Comparison of ENCODE assay signal across 18 mouse cellular contexts in genomic region chr3:68690344-68690743, GRCm38 (mm10). TPM values are rescaled to one million over a fixed set of nuclear protein-coding genes. Genes with fewer than 3 reads are reported as not detected.
DNase-seq lines count a peak whose midpoint lies in the region; ATAC-seq lines count a peak whose summit lies in the region.
"Had no signal": no experiment of that assay in that cellular context is flagged by ENCODE, and none has a peak within 500 bp of the region (broad histone marks: within the 10 kb centered on the region; RNA-seq: fewer than 3 reads in every experiment).

Gene Il12a, plus strand, starts transcription at chr3:68690644.

- whole genome bisulfite sequencing in heart, embryonic 11.5 days (ENCODE audit: insufficient replicate concordance), result 81% methylated on average over 4 of the region's 4 CpGs
- WGBS in limb, embryonic 10.5 days, result 94% methylated on average over 4 of the region's 4 CpGs

- H3K4me2 ChIP-seq in heart, embryonic 11.5 days, result peak within 1 kb of the TSS; percentile 47
- H3K4me2 ChIP-seq: embryonic facial prominence, embryonic 13.5 days; neural tube, embryonic 12.5 days had no signal

- intact Hi-C loops in heart, postnatal 10 days (cut with DNase I), result loop anchor here (5.0 kb wide), 1 partner anchor 73 kb away; no protein-coding TSS in a partner anchor

- 0 out of 2 replicates have a peak within 1 kb of the TSS, but pooled peaks have one; percentile 10 for H3K4me3 ChIP-seq in heart, embryonic 11.5 days (ENCODE audit: low read depth, low read length)
- peak within 1 kb of the TSS; percentile 94 for H3K4me3 ChIP-seq in megakaryocyte, embryonic 14.5 days (replicated peaks)
- no peak within 1 kb of the TSS for H3K4me3 ChIP-seq in limb, embryonic 10.5 days
- H3K4me3 ChIP-seq: embryonic facial prominence, embryonic 13.5 days; forebrain, embryonic 10.5 days; neural tube, embryonic 12.5 days had no signal

- no peaks in the 10 kb centered on the region for H3K36me3 ChIP-seq in heart, embryonic 11.5 days (ENCODE audit: control insufficient read depth, insufficient read depth, low read length)
- peaks cover 20% of the 10 kb centered on the region for H3K36me3 ChIP-seq in megakaryocyte, embryonic 14.5 days (replicated peaks; ENCODE audit: low read length)
- no peaks in the 10 kb centered on the region for H3K36me3 ChIP-seq in limb, embryonic 10.5 days
- H3K36me3 ChIP-seq: embryonic facial prominence, embryonic 13.5 days; forebrain, embryonic 10.5 days; neural tube, embryonic 12.5 days had no signal

- 0 out of 2 replicates have a peak, but pooled peaks cover 2% of the 10 kb centered on the region for H3K4me1 ChIP-seq in heart, embryonic 11.5 days (ENCODE audit: control insufficient read depth, insufficient read depth, low read length)
- H3K4me1 ChIP-seq in megakaryocyte, embryonic 14.5 days, result peaks cover 99% of the 10 kb centered on the region
- H3K4me1 ChIP-seq in limb, embryonic 10.5 days, result peaks cover 24% of the 10 kb centered on the region

- no peak for ATAC-seq in heart, embryonic 11.5 days (replicated peaks; ENCODE audit: insufficient number of reproducible peaks, low FRiP score, low TSS enrichment)
- ATAC-seq in megakaryocyte, adult 5-6 weeks (ENCODE audit: poor library complexity, severe bottlenecking), result no peak
- ATAC-seq in neutrophil, adult 5-6 weeks (ENCODE audit: extremely low read depth, insufficient number of reproducible peaks, low FRiP score, poor library complexity, severe bottlenecking), result no peak
- ATAC-seq: hindbrain, embryonic 16.5 days; Patski had no signal

- H3K9me3 ChIP-seq in heart, embryonic 11.5 days (replicated peaks; ENCODE audit: control insufficient read depth, low read length), result no peaks in the 10 kb centered on the region
- H3K9me3 ChIP-seq in megakaryocyte, embryonic 14.5 days, result no peaks in the 10 kb centered on the region
- no peaks in the 10 kb centered on the region for H3K9me3 ChIP-seq in limb, embryonic 10.5 days (replicated peaks)
- H3K9me3 ChIP-seq: embryonic facial prominence, embryonic 13.5 days; forebrain, embryonic 10.5 days; neural tube, embryonic 12.5 days had no signal

- DNase-seq in heart, postnatal 10 days, result no peak
- no peak for DNase-seq in limb, embryonic 10.5 days (ENCODE audit: low spot score)
- no peak for DNase-seq in adrenal gland, adult (ENCODE audit: inconsistent age in 2 of 2, low spot score in 1 of 2)
- DNase-seq: cerebellum, adult 11-12 months; kidney, adult 11 months; kidney, postnatal 14 days; lung, adult 2 months; thymus, postnatal 36 days had no signal

- no peak within 1 kb of the TSS for H3K9ac ChIP-seq in heart, embryonic 11.5 days (ENCODE audit: low read depth, low read length)
- H3K9ac ChIP-seq: embryonic facial prominence, embryonic 13.5 days; neural tube, embryonic 12.5 days had no signal

- H3K27ac ChIP-seq in heart, embryonic 11.5 days (ENCODE audit: low read depth, low read length), result no peak within 1 kb of the TSS
- H3K27ac ChIP-seq in limb, embryonic 10.5 days, result peak within 1 kb of the TSS; percentile 30; the same call in 1 of the 2 replicates
- H3K27ac ChIP-seq: embryonic facial prominence, embryonic 13.5 days; forebrain, embryonic 10.5 days; neural tube, embryonic 12.5 days had no signal

- no peaks in the 10 kb centered on the region for H3K27me3 ChIP-seq in heart, embryonic 11.5 days (ENCODE audit: control insufficient read depth, insufficient read depth, low read length)
- no peaks in the 10 kb centered on the region for H3K27me3 ChIP-seq in megakaryocyte, embryonic 14.5 days (replicated peaks)
- H3K27me3 ChIP-seq in limb, embryonic 10.5 days (ENCODE audit: low read depth, poor library complexity, severe bottlenecking), result no peaks in the 10 kb centered on the region
- H3K27me3 ChIP-seq: embryonic facial prominence, embryonic 13.5 days; neural tube, embryonic 12.5 days; Patski had no signal

RNA-seq across cellular contexts. Expression of gene Il12a, which starts in this region (rescaled TPM):
- 0.53 TPM in 1 of 2 replicates, not detected in the other for polyA plus RNA-seq in heart, embryonic 11.5 days (2014; fragmentation: Nextera tagmentation; extraction: Ambion mirVana)
- under 1 TPM in 1 of 2 experiments, not detected in 1; 0.20 TPM for total RNA-seq in heart, postnatal 10 days (2021)
- 10.1 and 12.0 TPM in 2 replicates for polyA plus RNA-seq in megakaryocyte, embryonic 14.5 days (2012; ENCODE audit: insufficient read depth, low replicate concordance)
- total RNA-seq in megakaryocyte, adult 5-6 weeks (2015), result 1.1 and 1.9 TPM in 2 replicates
- total RNA-seq in megakaryocyte, adult 5-6 weeks (2017), result 3.1 and 7.6 TPM in 2 replicates
- 0.24 TPM in 1 of 2 replicates, not detected in the other for polyA plus RNA-seq in limb, embryonic 10.5 days (2016; fragmentation: Nextera tagmentation; extraction: Ambion mirVana)
- 26.9 and 34.1 TPM in 2 replicates for total RNA-seq in neutrophil, adult 5-6 weeks (2017)
- polyA plus RNA-seq: gonadal fat pad, adult 2 months; Patski had no signal
